Mouse (Mus musculus) cerebellum, postnatal 10 days (tissue): ENCODE measurements around the gene Vmn1r86.

Experiments
- DNase-seq, 2 experiments: peaks; one replicate each; pipeline ENCODE4 v3.0.0; 2021; ENCODE audit warnings: mixed read lengths in 2 of 2

Vmn1r86 gene

DNA sequence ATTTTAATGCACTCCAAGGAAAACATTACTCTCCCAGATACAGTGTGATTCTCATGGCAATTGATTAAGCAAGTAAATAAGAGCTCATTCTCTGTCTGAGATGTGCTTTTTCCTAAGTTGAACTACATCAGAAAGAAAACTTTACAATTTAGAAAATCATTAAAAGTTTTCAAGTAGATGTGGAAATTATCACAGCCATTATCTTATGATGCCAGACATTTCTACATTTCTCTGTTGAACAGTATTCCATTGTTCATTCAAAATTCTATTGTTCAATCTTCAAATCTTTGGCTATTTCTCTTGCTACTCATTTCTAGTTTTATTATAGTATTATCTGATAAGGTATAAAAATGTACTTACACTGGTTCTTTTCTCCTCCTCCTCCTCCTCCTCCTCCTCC lies at the start of gene Vmn1r86:
Gene Vmn1r86, minus strand, starts transcription at position 101 of the 400 bp plus-strand sequence.
- DNase-seq: no peak

DNA sequence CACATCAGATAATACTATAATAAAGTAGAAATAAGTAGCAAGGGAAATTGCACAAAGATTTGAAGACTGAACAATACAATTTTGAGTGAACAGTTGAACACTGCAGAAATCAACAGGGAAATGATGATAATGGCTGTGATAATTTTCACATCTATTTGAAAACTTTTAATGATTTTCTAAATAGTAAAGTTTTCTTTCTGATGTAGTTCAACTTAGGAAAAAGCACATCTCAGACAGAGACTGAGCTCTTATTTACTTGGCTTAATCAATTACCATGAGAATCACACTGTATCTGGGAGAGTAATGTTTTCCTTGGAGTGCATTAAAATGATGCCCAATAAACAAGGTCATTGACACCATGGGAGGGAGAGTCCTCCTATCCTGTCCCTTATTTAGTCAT lies 39.6 kb upstream of the Vmn1r86 start, which contains the start of gene Vmn1r88:
Gene Vmn1r88, plus strand, starts transcription at position 301 of the 400 bp plus-strand sequence.
- no peak for DNase-seq

DNA sequence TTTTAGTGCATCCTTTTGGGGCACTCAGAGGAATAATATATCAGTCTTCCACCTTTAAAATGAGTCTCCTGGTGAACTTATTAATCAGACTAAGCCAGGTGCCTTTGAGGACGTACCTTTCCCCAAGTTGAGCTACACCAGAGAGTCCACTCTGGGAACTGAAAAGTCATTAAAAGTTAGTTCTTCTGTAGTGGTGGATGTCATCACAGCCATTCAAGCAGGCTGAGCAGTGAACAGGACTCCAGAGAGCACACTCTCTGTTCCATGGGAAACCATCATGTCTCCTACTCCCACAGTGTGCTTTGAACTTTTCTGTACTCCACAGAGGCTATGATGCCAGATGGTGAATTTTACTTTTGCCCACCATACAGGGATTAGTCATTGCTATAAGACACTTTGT lies 20.3 kb upstream of the Vmn1r86 start, which contains the start of gene Vmn1r87:
Gene Vmn1r87, minus strand, starts transcription at position 101 of the 400 bp plus-strand sequence.
- no peak for DNase-seq

DNA sequence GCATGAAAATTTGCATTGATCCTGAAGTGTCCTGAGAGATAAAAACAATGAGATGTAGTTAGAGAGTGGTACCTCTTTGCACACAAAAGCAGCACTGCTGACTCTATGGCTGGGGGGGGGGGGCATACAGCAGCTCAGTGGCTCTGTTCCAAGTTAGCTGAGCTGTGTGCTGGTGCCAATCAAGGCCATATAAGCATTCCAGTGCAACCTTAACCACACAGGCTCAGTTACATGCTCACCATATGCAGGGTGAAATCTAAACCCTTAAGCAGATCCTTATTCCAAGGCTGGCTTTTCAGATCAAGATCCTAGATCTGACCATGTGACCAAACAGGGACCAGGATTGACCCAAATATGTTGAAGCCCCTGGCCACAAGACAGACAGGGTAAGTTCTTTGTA lies 17.6 kb upstream of the Vmn1r86 start:
- DNase-seq: no peak

DNA sequence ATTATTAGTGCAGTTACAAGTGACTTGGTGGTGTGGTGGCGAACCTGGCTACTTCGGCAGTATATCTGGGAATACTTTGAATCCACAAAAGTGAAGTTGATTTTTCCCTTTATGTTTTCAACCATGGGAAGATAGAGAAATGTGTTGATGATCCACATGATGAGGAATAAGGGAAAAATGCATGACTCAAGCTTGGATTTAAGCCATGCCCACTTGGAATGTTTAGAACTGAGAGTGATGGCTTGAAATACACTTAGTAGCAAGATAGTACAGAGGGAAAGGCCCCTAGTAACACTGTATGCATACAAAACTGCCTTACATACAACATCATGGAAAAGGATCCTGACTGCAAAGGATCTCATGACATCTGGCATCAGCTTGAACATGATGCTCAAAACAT lies 12.1 kb upstream of the Vmn1r86 start:
- DNase-seq: no peak

DNA sequence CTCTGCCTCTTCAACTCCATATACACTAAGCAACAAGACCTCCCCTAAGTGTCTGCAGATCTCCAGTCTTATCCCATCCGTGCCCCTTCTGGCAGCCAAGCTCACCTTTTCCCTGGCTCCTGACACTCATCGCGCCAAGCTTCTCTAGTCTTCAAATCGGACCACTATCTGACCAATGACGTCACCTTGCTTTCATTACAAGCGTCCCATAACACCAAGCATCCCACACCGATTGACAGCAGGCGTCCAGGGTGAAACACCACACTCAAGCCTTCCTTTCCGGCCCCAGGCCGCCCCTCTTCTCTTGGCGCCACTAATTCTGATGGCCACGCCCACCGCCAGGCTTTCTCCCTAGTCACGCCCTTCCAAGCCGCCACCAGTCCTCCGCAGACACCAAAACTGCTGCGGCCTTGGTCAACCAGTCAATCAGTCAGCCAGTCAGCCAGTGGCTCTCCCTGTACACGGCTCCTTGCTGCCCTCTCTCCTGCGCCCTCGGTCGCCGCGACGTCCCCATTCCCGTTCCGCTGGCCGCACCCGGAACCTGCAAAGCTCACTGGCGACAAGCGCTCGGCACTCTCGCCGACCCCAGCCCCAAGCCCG lies 3.9 kb upstream of the Vmn1r86 start:
- peak; percentile 11 to 13 for DNase-seq

DNA sequence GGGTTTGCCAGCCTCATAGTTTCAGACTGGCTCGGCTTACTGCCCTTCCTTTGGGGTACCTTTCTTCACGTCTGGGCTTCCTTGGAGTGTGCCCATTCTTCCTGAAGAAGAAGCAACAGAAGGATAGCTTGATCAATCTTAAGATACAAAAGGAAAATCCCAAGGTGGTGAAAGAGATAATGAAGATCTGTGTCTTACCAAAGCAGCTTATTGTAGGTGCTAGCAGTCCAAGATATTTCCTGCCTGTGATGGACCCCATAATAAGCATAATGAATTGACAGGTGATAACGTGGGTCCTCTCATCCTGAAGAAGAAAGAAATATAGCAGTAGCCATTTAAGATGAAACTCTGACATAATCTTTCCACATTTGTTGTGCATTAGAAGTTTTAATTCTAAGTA lies 24.6 kb downstream of the Vmn1r86 start, which contains the start of gene Vmn1r85:
Gene Vmn1r85, minus strand, starts transcription at position 101 of the 400 bp plus-strand sequence.
- DNase-seq: no peak

DNA sequence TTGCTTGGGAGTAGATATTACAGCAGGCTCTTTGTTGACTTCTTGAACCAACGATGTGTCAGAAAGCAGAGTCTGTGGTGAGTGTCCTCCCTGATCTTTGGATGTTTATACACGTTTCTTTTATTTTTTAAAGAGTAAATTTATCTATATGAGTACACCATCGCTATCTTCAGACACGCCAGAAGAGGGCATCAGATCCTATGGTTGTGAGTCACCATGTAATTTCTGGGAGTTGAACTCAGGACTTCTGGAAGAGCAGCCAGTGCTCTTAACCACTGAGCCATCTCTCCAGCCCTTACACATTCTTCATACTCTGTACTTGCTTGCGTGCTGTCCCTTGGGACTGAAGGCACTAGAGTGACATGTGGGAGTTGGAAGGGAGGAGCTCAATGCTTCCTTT lies 47.4 kb downstream of the Vmn1r86 start:
- DNase-seq: no peak

DNA sequence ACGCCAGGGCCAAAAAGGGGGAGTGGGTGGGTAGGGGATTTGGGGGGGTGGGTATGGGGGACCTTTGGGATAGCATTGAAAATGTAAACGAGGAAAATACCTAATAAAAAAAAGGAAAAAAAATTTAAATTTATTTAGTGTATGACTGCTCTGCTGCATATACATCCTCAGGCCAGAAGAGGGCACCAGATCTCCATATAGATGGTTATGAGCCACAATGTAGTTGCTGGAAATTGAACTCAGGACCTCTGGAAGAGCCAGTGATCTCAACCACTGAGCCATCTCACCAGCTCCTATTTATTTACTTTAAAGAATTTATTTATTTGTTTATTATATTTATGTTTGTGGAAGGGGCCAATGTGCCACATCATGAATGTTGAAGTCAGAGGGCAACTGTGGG lies 56.3 kb downstream of the Vmn1r86 start:
- DNase-seq: peak in 1 of 2 experiments; percentile 5

DNA sequence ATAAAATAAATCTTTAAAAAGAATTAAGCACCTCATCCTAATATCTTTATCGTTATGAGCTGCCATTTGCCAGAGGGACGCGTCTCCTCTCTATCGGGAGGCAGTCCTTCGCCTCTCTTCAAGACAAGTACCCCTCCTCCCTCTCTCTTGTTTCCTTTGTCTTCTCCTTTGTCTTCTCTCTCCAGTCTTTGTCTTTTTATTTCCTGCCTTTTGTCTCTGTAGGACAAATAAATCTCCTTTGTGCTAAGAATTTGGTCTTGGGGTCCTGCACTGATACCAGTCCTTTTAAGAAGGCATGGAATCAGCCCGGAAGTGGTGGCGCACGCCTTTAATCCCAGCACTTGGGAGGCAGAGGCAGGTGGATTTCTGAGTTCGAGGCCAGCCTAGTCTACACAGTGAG lies 60.2 kb downstream of the Vmn1r86 start:
- DNase-seq: no peak

DNA sequence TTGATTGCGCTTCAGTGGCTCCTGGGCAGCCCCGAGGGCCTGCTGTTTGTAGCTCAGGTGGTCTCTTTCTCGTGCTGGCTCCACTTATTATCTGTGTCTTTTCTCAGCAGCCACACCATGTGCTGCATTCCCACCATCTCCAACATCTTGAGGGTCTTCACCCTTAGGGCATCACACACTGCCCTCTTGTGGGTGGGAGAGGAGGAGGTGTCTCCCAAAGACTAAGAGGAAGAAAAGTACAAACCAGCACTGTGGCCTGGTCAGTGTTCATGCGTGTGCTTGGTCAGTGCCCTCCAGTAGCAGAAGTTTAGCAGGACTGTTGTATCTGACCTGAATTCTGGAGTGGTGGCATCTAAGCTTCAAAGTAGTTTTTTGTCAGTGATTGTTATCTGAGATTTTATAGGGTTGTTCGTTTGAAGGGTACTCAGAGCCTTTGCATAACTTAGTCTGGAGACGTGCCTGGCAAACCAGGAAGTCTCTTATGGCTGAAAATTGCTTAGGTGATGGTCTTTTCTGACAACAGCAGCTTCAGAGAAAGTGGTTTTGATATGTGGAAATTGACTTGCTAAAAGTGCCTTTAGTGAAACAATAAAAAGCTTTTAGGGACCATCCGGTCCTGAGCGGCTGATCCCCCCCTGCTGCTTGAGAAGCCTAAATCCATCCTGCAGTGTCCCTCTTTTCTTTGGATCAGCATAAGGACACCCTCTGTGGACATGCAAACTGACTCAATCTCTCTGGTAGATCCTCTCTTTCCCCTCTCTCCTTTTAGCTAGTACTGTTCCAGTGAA lies 62.6 kb downstream of the Vmn1r86 start:
- peak in 1 of 2 experiments; percentile 20 for DNase-seq

DNA sequence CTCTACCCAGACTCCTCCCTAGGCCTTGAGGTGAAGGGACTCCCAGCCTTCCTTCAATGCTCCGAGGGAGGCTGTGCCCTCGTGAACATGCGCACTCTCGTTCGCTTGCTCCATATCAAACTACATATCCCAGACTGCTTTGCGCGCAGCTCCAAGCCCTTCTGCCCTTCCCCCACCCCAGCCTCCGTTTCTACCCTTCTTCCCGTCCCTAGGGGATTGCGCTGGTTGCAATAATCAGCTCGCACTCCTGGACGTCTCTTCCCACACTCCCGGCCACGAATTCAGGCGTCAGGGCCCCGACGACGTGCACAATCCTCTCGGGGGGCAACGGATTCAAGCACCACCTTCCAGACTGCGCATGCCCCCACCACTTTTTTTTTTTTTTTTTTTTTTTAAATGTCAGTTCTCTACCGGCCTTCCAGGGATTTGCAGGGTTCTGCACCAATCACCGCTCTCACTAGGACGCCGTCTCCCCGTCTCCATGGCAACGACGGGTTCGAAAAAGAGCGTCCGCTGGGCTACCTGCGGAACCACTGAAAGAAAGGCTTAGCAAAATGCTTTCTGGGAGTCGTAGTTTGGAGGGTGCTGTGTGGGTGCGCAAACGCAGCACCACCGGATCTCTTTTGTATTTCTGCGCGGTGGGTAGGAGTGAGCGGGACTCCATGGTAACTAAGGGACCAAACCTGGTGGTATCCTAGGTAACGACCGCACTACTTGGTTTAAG lies 65.3 kb downstream of the Vmn1r86 start, which contains the start of gene Mzf1:
Gene Mzf1, minus strand, starts transcription at position 478 of the 724 bp plus-strand sequence.
- DNase-seq: peak; percentile 98 to 99

DNA sequence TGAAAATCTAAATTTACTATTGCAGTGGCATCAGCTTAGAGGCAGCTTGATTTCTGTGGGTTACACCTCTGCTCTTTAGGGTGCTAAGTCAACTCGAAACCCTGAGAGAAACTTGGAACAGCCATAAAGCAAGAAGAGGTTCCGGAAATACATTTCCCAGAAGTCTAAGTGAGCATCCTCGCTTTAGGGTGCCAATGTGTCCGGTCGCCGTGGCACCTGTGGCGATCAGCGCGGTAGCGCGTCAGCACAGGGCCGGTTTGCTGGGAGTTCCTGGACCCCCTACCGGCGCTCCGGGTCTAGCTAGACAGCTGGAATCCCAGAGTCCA lies 65.8 kb downstream of the Vmn1r86 start:
- DNase-seq: no peak

DNA sequence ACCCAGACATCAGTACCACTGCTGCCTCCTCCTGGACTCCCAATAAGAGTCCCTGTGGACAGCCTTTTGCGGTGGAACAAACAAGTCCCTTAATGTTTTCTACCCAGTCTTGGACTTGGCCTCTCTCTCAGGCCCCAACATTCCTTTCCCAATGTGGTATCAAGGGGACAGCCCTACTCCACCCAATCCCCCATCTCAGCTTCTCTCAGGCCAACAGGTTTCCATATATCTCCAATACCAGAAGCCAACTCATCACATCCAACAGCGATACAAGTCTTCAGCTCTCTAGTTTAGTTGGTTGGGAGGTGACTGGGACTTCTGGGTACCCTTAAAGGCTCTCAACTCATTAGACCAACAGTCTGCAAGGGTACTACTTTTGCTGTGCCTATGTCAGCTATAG lies 66.2 kb downstream of the Vmn1r86 start:
- peak in 1 of 2 experiments; percentile 8 for DNase-seq

DNA sequence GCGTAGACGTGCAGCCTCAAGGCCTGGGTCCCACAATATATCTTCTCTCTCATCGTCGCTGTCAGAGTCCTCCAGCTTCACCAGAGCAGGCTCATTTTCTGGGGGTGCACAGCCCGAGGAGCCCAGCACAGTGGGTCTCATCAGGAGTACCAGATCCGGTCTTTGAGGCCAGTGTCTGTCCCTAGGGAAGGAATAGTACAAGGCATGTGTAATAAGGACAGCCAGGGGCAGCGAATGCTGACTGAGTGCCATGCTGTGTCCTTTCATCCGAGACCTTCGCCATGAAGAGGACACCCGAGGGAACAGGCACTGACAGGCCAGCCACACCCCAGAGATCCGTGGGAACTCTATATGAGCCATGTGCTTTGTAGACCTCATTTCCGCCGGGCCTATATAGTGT lies 66.7 kb downstream of the Vmn1r86 start:
- peak in 1 of 2 experiments; percentile 9 for DNase-seq
